Mouse (Mus musculus) frontal cortex, postnatal 10 days (tissue): ENCODE measurements around the gene Prdm9.
A peak's percentile ranks its signal among the peaks of the same experiment; 100 is the strongest.
"Not testable (repeated sequence)": the region's sequence is repeated elsewhere in the genome, so short reads cannot be mapped to it uniquely, and the experiment has no call there.

Source experiments
- DNase-seq, 2 experiments: peaks; one replicate each; pipeline ENCODE4 v3.0.0; 2022; ENCODE audit warnings: low spot score in 2 of 2, mixed read lengths in 1 of 2

Gene Prdm9

GRCm38 (mm10) chr17:15564014-15564927 is at the start of gene Prdm9:
Gene Prdm9 (minus strand): TSS chr17:15564354.
- peak; percentile 98 to 100 for DNase-seq

DNA sequence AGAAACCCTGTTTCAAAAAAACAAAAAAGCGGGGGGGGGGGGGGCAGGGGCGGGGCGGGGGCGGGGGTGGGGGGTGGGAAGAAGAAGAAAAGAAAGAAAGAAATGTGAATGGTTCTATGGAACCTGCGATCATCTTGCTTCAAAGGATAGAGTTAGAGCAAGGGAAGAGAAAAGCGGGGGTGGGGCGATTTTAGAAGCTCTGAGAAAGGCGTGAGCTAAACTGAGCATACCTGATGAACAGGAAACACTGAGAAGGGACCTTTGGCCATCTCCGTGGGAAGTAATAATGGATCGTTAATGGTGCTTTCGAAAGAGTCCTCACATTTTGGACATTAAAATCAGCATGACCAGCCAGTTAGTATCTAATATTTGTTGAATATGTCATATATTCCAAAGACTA is 35.3 kb upstream of the Prdm9 start:
- no peak for DNase-seq

DNA sequence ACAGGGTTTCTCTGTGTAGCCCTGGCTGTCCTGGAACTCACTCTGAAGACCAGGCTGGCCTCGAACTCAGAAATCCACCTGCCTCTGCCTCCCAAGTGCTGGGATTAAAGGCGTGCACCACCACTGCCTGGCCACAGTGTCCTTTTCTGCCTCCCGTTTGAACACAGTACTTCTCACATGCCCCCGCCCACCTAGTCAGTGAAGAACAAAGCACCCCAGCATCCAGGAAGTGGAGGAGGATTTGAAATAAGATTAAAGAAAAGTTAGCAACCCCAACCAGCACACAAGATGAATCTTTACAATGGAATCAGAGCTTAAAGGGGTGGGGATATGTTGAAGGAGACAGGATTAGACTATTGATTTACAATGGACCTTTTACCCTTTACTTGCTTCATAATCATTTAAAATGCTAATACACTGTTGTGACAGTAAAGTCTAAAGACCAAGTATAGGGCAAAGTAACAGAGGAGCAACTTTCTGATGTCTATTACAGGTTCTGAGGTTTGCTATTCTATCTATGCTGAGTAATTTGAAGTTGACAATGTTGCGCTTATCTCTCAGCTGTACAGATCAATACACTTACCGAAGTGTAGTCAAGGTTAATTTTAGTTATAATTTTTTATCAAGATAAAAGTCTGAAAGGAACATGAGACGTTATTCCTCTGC is 27.2 kb upstream of the Prdm9 start:
- no peak for DNase-seq

- no peak for DNase-seq
Observed at GRCm38 (mm10) chr17:15588116-15588515, 24.0 kb upstream of the Prdm9 start.

- no peak for DNase-seq
Observed at GRCm38 (mm10) chr17:15585691-15586090, 21.5 kb upstream of the Prdm9 start.

GRCm38 (mm10) chr17:15583071-15583470 is 18.9 kb upstream of the Prdm9 start:
- DNase-seq: no peak

DNA sequence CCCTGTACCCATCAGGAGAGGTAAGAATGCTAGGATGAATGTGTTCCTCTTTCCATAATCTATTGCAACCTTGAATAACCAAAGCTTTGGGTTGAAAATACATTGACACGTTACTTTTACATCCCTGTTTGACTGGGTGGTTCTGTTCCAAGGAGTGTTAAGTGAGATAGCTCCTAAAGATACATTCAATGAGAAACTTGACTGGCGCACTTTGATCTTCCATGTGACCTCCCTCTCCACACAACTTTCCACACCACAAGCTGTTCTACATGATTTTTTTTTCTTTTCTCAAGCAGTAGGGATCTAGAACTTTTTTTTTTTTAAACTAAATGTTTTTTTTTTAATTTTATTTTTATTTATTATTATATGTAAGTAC is 15.9 kb upstream of the Prdm9 start:
- DNase-seq: no peak

DNA sequence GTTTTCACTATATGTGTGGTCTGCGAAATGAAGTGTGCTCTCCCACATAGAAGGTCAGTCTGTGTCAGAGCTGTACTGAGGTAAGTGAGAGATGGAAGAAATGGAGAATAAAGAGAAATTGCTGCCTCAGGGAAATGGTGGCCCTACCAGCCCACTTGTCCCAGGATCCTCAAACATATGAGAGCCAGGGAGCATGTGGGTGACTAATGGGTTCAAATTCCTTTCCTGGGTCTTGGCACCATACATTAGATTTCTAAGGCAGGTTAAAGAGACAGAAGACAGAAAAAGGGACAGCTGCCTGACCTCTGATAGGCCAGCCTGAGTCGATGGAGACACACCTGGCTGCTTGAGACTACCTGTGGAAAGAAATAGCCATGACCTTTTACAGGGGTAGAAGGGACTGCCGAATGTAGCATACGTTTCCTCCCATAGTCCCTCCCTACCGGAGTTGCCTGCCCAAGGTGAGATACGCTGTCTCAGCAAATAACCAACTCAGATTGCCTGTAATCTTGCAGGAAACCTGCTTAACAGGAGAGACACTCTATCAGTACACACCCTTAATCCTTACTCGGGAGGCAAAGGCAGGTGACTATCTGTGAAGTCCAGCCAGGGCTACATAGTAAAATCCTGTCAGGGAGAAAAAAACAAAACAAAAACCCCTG is 15.4 kb upstream of the Prdm9 start:
- DNase-seq: no peak

DNA sequence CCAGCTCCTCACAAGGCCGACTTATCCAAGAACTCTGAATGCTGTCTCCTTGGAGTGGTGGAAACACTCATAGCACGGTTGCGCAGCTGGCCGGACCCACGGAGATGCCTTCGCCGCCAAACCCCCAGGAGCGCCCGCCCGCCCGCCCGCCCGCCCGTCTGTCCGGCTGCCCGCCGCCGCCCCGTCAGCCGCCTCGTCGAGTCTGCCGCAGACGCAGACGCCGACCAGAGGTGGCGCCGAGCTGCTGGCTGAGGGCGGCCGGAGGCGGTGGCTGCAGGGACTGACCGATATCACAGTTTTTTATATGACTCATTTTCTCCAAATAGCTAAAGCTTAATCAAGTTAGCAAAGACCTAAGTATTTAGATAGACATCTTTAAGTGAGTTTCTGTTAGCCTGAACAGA is 13.1 kb upstream of the Prdm9 start:
- no peak for DNase-seq

DNA sequence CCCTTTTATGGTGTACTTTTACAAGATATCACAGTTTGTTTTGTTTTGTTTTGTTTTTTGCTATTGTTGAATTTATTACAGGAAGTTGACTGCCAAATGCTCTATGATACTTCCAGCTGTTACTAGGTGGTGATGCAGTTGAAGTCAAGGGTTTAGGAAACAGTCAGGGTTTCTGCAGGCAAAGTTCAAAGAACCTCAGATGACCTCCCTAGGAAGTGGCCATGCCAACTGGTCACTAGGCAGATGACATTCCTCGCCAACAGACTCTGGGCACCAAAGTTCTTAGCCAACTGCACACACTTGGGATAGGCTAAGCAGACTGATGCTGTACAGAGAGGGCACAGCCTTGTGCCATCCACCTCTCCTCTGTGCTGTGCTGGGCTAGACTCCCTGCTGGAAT is 10.9 kb upstream of the Prdm9 start:
- DNase-seq: no peak

DNA sequence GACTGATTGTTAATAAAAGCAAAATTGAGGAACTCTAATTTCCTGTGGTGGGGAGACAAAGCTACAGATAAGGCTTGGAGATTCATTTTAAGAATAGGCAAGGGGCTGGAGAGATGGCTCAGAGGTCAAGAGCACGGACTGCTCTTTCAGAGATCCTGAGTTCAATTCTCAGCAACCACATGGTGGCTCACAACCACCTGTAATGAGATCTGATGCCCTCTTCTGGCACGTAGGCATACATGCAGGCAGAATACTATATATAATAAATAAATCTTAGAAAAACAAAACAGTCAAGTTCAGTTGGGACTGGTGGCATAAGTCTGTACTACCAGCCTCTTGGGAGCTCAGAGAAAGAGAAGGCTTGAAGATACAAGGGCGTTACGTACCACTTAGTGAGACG is 2.8 kb upstream of the Prdm9 start:
- DNase-seq: no peak

DNA sequence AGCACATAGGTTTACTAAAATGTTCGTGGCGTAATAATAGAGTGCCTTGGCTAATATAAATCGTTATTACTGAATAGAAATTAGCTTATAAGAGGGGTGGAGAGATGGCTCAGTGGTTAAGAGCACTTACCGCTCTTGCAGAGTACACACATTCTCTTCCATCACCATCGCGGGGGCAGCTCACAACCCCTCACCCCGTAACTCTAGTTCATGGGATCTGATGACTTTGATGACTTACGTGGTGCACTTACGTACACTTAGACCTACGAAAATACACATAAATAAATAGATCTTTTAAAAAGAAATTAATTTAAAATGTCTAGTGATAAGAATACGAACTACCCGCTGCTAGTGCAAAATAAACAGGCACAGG is 760 bp upstream of the Prdm9 start:
- peak in 1 of 2 experiments; percentile 10 for DNase-seq

- DNase-seq: no peak
Observed at GRCm38 (mm10) chr17:15559946-15560345, 4.2 kb downstream of the Prdm9 start.

GRCm38 (mm10) chr17:15549713-15550112 is 14.4 kb downstream of the Prdm9 start:
- DNase-seq: no peak

DNA sequence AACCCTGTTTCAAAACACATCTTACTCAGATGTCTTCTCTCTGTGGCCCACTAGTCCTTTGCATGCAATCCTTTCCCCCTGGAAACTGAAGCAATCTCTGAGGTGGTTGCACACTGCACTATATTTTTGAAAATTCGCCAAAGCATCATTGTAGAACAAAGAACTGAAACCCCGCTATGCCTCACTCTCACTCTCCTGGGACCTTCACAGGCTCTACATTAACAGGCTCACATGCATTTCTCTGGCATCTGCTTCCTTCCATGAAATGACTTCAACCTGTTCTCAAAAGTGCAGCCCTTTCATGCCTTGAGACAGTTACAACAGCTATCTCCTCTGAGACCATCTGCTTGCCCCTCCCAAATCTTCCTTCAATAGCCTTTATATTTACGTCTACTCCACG is 17.7 kb downstream of the Prdm9 start:
- no peak for DNase-seq

- not testable (repeated sequence) for DNase-seq
Observed at GRCm38 (mm10) chr17:15543868-15544267, 20.3 kb downstream of the Prdm9 start.

GRCm38 (mm10) chr17:15540309-15540708 is 23.8 kb downstream of the Prdm9 start:
- DNase-seq: no peak

- DNase-seq: no peak
Observed at GRCm38 (mm10) chr17:15536457-15536904, 27.7 kb downstream of the Prdm9 start.

GRCm38 (mm10) chr17:15535943-15536342 is 28.2 kb downstream of the Prdm9 start:
- DNase-seq: no peak

GRCm38 (mm10) chr17:15535162-15535800 is 28.9 kb downstream of the Prdm9 start:
- DNase-seq: no peak

DNA sequence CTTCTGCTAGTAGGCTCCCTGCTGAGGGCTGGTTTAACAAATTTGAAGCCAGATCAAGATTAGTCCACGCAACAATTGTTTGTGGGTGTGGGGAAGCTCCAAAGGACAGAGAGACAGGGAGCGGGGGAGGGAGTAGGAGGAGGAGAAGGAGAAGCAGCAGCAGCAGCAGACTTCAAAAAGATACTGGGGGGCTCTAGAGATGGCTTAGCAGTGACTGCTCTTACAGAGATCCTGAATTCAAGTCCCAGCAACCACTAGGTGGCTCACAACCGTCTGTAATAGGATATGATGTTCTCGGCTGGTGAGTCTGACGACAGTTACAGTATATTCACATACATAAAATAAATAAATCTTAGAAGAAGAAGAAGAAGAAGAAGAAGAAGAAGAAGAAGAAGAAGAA is 34.0 kb downstream of the Prdm9 start:
- peak in 1 of 2 experiments; percentile 40 for DNase-seq

DNA sequence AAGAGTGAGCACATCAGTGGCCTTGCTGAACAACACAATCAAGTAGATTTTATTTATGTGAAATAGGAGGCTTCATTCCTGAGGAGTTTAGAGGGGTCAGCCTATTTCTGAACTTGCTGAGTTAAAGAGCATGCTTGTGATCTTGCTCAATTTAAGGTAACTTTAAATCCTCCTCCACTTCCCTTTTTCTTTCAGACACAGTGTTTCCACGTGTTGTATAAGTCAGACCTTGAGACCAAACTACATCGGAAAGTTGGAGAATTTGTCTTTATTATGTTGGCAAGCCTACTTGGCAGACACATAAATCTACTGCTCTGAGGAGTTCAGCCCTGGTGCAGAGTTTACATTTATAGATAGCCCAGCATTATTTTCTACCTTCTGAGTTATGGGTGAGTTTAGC is 35.3 kb downstream of the Prdm9 start:
- DNase-seq: no peak
